Mouse (Mus musculus) left cerebral cortex, postnatal 36 days (tissue): ENCODE measurements around the gene Crybg1. TPM values are rescaled to one million over a fixed set of nuclear protein-coding genes. Genes with fewer than 3 reads are reported as not detected.

Experiments used
- DNase-seq, 2 experiments: peaks; one replicate each; pipeline ENCODE4 v3.0.0; 2021 to 2022; ENCODE audit warnings: low spot score in 2 of 2, mixed read lengths in 1 of 2
- intact Hi-C: fragments of 180-260 bp; cut with DNase I; formaldehyde crosslinking; loops from one replicate; pipeline ENCODE4 v1.15.1; 2025
- total RNA-seq, 2 experiments: library from RNA; stranded (reverse); gene quantifications; 2 replicates each; pipeline ENCODE4 v1.2.3; 2021

The Crybg1 gene
- under 1 TPM; 0.27 to 0.86 TPM for total RNA-seq

DNA sequence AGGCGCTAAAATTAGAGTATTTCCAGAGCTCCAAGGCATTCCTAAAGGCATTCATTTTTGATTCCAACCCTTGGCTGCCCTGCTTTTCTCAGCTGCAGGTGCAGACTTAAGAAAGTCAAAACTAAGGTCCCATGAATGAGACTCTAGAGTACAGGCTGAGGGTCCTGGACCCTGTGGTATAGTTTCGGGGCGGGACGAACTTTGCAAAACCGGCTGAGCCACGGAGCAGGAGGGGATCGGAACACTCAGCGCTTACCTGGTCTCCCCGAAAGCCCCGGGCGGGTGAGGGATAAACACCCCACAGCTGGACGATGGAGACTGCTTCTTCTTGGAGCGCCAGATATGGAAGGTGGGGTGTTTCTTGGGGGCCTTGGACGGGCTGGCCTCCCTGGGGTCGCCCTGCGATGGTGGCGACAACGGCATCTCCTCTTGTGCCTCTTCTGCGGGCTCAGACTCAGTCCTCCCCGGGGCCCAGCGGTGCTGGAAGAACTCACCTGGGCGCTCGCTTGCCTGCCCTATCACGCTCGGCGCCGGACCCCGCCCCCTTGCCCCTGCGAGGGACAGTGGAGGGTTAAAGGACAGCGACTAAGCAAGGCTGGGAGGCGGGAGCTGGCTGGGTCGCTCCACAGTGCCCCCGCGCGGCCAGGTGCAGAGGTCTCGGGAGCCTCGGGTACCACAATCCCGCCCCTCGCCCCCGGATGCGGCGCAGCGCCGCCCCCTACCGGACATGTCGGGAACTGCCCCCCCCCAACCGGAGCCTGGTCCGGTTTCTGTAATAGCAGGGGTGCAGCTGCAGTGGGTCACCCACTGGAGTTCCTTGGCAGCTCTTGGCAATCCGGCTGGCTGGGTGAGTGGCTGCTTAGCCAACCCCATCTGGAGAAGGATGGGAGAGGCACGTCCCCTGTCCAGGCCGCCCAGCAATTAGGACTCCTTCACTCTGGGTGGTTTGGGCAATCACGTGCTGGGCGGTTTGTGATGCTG lies at the start of gene Crybg1:
TSS of gene Crybg1 (minus strand) at position 517 of the 981 bp plus-strand sequence.
- DNase-seq: peak; percentile 21 to 31
- intact Hi-C loops: no loop called here

DNA sequence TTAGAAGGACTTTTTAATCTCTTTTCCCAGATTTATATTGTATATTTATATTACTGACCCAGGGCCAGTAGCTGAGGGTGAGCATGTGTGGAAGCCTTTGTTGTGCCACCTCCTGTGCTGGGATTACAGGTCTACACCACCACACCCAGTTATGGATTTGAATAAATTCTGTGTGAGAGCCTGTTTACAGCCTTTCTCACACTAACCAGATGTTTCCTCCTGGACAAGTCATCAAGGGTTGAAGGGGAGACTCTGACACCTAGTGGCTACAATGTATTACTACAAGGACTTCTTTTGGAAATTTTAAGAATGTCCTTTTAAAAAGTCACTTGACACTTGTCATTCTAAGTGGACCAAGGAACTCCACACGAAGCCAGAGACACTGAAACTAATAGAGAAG lies 28.7 kb upstream of the Crybg1 start:
- no peak for DNase-seq
- intact Hi-C loops: loop anchor here (5.0 kb wide), 1 partner anchor 225 kb away; no protein-coding TSS in a partner anchor

DNA sequence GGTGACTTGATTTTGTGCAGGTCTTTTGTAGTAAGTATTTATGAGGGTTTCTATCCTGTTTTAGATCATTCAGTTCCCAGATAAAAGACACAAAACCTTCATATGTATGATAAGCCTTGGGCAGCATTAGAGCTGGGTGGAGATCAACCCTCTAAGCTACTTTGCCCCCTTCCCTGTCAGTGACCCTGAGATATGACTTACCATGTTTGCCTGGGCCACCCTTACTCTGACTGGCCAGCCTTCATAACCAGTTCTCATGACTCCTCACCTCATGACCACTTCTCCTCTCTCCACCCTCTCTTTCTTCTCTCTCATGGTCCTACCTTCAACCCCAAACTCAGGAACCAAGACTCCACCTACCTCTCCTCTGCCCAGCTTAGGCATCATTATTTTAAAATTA lies 27.9 kb upstream of the Crybg1 start:
- DNase-seq: no peak
- intact Hi-C loops: loop anchor here (5.0 kb wide), 1 partner anchor 224 kb away; no protein-coding TSS in a partner anchor

DNA sequence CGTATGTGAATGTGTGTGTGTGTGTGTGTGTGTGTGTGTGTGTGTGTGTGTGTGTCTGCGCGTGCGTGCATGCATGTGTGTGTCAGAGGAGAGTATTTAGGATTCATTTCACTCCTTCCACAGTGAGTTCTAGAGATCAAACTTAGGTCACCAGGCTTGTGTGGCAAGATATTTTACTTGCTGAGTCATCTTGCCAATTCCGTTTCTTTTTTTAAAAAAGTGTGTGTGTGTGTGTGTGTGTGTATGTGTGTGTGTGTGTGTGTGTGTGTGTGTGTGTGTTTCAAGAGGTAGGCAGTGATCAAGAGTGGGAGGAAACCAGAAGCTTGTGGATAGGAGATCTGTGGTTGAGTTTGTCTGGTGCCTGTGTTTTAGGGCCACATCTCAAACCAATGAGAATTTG lies 27.5 kb upstream of the Crybg1 start:
- intact Hi-C loops: loop anchor here (5.0 kb wide), 1 partner anchor 224 kb away; no protein-coding TSS in a partner anchor
- DNase-seq: no peak

DNA sequence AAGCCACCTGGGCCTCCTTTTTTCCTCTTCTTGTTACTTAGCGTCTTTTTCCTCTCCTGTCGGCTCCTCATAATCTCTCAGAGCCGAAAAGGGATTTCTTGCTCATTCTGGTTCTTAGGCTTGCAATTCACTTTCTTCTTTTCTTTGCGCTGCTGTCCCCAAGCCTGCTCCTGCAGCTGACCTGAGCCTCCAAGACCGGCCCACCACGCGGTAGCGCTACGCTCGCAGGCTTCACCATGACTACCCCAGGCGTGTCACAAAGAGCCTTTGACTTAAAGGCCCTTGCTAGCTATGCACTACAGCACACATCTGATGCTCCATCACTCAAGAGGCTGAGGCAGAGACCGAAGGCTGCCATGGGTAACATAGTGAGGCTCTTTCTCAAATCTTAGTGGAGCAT lies 21.5 kb upstream of the Crybg1 start:
- no peak for DNase-seq
- intact Hi-C loops: no loop called here

DNA sequence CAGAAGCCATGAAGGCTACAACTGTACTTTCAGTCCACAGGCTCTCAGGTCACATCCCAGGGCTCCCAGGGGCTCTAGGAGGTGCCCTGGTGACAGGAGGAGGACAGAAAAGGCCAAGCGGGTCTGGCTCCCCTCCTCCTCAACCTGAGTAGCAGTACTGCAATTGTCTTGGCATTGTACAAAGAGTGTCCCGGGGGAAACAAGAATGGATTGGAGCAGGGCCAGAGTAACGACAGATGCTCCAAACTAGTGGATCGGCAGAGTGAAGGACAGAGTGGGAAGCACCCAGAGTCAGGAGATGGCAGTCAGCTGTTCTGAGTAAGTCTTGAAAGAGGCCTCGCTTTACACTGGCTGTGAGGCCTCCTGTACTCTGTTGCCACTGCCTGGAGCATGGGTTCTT lies 18.4 kb upstream of the Crybg1 start:
- intact Hi-C loops: no loop called here
- no peak for DNase-seq

DNA sequence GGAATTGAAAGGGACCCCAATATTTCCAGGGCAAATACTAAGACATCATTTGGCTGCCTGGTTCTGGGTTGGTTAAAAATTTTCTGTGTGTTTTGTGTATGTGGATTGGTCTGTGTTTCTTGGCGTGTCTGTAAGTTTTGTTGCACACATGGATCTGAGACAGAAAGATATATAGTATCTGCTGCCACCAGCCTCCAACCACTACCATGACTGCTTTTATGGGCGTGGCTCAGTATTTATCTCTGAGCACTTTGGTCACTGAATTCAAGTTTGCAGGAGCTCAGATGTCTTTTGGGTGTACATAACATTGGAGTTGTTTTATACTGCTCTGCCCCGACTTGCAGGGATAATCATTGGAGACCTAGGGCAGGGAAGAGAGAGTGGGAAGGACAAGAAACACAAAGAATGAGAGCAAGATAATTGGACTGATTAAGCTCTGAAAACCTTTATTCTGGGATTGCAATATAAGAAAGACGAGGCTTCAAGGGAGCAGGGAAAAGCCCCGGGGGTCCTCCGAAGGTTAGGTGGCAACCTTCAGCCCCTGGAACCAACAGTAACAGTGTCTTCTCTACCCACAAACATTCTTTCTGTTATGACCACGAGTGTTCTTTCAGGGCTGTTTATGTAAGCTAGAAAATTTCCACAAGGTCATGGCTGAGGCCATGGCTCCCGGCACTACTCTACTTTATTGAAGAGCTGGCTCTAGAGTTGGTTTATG lies 15.8 kb upstream of the Crybg1 start:
- intact Hi-C loops: loop anchor here (5.0 kb wide), 1 partner anchor 207 kb away; no protein-coding TSS in a partner anchor
- no peak for DNase-seq

DNA sequence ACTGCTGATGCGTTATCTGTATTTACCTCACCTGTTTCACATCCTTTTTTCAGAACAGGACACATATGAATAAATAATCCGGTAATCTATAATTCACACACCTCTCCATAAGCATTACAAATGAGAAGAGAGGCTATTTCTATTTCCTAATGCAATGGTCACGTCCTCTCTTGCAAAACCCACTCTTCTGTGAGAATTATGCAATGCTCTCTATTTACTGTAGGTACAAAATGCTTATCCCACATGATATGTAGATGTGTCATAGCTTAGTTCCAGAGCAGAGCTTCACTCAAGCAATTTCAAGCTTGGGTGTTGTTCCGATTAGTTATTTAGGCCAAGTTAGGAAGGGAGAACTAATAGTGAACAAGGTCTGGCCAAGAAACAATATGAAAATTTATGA lies 14.4 kb upstream of the Crybg1 start:
- no peak for DNase-seq
- intact Hi-C loops: loop anchor here (5.0 kb wide), 1 partner anchor 206 kb away; no protein-coding TSS in a partner anchor

DNA sequence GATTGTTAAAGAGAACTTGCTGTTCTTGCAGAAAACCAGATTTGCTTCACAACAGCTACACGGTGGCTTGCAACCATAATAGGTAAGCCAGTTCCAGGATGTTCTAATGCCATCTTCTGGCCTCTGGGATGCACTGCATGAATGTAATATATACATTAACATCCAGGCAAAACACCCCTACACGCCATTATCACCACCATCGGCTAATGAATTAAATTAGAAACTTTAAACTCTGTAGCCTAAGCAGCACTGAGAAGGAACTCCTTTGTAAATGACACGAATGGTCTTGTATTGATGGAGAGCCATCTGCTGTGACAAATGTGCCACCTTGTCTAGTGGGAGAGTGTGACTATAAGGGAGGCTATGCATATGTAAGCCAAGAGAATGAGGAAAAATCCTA lies 11.5 kb upstream of the Crybg1 start:
- peak; percentile 13 to 20 for DNase-seq
- intact Hi-C loops: loop anchor here (5.0 kb wide), 1 partner anchor 203 kb away; no protein-coding TSS in a partner anchor

DNA sequence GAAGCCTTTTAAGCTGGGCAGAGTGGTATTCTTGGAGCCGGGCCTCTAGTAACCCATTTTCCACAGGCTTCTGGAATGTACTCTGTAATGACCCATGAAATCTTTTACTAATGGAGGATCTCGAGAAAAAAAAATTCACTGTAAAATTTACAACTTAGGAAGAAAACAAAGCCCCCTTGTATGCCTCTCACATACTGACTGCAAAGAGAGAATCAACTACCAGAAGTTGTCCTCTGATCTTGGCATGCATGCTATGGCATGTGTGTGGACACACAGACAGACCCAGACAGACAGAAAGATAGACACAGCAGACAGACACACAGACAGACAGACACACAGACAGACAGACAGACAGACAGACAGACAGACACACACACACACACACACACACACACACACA lies 8.8 kb upstream of the Crybg1 start:
- DNase-seq: no peak
- intact Hi-C loops: no loop called here

DNA sequence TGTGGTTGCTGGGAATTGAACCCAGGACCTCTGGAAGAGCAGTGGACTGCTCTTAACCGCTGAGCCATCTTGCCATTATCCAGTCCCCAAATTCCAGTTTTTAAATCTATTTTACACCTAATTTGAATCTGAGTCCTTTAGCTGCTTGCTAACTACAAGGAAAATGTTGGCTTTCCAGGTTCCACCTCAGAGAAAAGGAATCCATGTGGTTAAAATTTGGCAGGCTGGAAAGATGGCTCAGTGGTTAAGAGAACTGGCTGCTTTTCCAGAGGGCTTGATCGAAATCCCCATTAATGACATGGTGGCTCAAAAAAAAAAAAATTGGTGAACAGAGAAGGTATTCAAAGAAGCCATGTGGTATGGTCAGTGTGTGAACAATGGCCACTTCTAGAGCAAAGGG lies 1.8 kb upstream of the Crybg1 start:
- intact Hi-C loops: no loop called here
- no peak for DNase-seq

DNA sequence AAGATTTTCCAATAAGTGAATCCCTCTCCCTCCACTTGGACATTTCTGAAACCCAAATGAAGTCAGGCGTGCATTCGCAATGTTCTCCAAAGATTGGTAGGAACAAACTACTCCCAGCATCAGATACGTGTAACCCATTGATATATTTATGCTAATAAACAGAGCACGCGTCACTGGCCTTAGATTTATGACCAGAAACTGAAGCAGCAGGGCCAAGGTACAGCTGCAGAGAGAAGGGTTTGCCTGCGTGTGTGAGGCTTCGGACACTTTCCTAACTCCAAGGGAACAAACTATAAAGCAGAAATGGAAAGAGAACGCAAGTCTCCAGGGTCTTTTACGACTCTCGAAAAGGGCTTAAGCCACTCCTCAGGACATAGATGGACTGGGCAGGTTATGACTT lies 5.3 kb downstream of the Crybg1 start:
- DNase-seq: no peak
- intact Hi-C loops: no loop called here

DNA sequence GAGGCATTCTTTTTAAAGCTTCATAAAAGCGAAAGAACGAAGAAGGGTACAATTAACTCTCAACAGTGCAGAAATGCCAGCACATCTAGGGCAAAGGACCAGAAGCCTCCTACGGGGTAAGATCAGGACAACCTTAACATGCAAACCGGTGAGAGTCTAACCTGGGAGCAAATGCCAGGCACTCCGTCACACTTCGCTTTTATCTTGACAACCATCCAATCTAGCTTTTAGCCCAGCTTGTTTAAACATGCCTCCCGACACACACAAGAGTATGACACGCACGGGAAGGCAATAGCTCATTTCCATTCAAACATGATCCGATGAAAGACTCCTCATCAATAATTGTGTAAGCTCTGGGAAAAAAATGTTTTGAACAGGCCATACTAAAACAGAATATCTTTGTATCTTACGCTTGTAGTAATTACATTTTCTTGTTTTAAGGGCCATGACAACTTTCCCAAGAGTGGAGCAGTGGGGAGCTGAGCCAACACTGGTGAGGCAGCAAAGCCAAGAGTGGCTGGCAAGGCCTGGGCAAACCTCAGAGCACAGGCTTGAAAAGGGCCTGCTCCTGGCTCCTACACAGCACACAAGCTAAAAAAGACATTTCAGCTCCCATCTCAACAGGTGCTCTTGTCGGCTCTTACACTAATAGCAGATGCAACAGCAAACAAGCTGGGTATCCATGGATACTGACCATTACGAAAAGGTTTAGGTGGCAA lies 10.4 kb downstream of the Crybg1 start:
- no peak for DNase-seq
- intact Hi-C loops: no loop called here

DNA sequence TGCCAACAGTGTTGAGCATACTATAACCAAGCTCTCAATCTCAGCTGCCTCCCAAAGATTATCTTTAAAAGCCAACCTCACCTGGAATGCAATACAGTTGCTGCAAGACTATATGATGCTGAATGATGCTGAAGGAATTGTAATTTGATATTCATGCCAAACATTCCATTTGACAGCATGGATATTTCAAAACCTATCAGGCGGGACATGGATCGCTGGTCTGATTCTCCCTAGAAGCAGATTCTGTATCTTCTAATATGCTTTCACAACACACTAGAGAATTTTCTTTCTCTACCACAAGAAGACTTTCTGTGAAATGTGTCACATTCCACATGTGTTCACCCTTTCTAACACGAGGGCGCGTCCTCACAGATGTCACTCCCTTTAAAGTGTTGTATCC lies 22.6 kb downstream of the Crybg1 start:
- intact Hi-C loops: no loop called here
- no peak for DNase-seq

DNA sequence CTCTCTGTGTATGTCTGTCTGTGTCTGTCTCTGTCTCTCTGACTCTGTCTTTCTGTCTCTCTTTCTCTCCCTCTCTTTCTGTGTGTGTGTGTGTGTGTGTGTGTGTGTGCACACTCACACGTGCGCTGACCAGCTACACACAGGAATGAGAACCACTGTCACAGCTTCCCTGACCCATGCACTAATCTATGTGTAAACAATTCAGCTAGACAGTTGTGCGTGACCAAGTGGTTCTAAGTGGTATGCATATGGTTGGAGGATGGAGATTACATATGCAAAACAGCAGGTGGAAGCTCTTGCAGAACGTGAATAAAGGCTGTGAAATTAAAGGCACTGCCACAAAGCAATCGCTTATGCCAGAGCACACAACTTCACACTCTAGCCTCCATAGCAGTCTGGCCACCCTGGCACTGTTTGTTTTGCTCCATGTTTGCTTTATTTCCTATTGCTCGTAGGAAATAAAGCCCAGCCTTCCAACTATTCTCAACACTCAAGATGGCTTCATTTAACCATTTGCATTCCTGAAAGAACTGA lies 24.2 kb downstream of the Crybg1 start:
- DNase-seq: no peak
- intact Hi-C loops: no loop called here

DNA sequence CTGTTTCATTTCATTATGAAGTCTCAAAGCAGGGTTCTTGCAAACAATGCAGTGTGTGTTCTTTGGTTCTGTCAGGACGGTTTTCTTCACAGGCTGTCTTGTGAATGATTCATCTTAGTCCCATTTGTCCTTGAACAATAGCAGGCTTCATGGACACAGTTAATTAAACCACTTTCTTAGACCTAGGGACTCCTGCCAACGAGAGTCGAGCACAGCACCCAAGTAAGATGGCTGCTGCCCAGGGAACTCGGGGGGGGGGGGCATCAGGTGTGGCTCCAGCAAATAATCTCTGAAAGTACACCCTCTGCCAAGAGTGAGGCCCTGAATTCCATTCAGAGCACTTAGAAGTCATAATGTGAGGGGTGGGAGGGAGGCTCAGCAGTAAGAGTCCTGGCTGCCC lies 30.0 kb downstream of the Crybg1 start:
- intact Hi-C loops: no loop called here
- DNase-seq: no peak

DNA sequence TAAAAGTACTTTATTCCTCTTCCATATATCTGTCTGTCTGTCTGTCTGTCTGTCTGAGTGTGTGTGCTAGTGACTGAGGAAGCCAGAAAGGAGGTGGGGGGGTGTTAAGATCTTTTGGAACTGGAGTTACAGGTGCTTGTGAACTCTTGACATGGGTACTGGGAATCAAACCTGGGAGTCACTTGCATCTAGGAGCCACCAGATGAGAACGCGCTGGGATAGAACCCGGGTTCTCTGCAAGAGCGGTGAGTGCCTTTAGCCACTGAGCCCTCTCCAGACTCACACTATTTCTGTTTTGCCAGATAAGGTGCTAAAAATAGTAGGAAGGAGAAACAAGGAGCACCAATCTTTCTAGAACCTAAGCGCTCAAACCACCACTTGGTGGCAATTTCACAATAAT lies 31.9 kb downstream of the Crybg1 start:
- intact Hi-C loops: no loop called here

DNA sequence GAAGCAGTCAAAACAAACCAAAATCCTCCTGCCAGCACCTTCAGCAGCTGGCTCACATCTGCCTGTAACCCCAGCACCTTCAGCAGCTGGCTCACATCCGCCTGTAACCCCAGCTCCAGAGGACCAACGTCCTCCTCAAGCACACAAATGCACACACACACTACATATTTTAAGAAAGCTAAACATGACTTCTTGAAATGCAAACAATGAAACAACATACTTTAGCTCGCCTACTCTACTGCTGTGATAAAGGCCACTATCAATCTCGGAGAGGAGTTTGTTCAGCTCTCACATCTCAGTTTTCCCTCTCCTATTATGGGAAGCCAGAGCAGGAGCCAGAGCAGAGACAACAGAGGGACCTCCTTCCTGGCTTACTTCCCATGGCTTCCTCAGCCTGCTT lies 34.0 kb downstream of the Crybg1 start:
- DNase-seq: no peak
- intact Hi-C loops: no loop called here

More for the DNA sequence above, 31.9 kb downstream of the Crybg1 start:
- no peak for DNase-seq

DNA sequence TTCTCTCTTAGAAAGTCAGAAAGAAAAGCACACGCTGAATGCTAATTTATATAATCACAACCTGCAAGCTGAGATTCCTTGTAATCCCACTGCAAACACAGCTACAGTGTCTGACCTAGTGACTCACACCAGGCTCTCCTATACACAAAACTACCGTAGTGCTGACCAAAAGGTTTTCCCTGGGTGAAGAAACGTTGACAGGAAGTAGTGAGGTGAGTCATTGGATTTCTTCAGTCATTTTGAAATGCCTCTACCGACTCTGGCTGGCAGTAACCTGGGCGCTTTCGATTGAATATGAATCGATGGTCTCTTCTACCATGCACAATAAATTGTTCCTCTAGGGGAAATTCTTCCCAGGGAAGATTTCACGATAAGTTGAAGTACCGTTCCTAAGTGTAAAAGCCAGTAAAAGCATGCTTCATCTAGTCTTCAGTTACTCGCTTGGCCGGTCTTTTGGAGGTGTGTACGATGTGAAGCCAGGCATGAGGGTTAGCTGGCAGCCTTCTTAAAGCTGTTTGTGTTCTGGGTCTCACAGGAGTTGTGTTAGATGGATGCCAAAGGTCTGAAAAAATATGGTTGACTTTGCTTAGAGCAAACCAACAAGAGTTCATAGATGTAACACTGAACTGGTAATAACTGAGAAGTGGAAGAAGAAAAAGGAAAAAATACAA lies 36.5 kb downstream of the Crybg1 start:
- no peak for DNase-seq
- intact Hi-C loops: no loop called here
